Mouse (Mus musculus): ENCODE measurements around the gene Pbld2. TPM values are rescaled to one million over a fixed set of nuclear protein-coding genes. Genes with fewer than 3 reads are reported as not detected.

Gene Pbld2
- 1 to 10 TPM; 2.2 to 2.3 TPM for total RNA-seq (2021)

DNA sequence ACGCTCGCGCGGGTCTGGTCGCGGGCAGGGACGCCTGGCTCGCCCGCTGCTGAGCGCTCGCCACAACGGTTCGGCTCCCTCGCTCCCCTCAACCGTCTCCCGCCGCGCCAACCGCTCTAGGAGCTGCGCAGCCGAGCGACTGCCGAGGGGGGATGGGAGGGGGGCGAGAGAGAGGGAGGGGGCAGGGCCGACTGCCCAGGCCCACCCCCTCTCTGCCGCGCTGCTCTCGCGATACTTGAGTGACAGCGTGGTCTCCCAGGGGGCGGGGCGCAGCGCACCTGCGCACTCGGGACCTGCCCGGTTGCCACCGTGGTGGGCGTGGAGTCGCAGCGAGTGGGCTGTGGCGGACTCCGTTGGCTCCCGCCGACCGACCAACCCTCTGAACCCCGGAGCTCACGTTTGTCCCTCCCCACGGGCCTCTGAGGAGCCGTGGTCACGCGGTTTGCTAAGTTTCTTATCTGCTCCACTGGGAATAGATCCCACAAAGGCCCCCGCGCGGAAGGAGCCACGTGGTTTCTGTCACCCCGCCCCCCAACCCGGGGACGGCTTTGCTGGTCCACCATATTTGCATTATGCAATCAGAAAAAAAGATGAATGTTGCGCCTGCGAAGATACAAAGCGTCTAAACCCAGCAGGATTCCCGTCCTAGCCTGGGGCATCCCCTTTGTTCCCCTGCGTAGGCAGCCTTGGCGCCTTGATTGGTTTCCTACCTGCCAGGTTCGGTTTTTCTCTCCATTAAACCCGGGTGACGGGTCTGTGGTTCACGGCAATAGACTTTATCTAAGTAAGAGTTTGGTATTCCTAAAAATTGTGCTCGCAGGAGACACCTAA lies at the start of gene Pbld2, which contains the start of gene Hnrnph3:
Gene Pbld2 (plus strand): TSS at position 567 of the 831 bp plus-strand sequence.
Gene Hnrnph3 (minus strand): TSS at position 469 of the 831 bp plus-strand sequence.
- DNase-seq (ENCODE audit: extremely low spot score in 1 of 2, low spot score in 2 of 2), result peak; percentile 97 to 99
- intact Hi-C loops (cut with DNase I), result loop anchor here (1.0 to 10.0 kb wide), 3 partner anchors 43 to 91 kb away; partner anchors contain the start of gene Rufy2

GRCm38 (mm10) chr10:62979667-62980038 lies 44.5 kb upstream of the Pbld2 start:
- intact Hi-C loops (cut with DNase I), result loop anchor here (1.0 kb wide), 1 partner anchor 45 kb away; the partner anchor contains the start of genes Hnrnph3 and Pbld2
- no peak for DNase-seq (ENCODE audit: extremely low spot score in 1 of 2, low spot score in 2 of 2)

GRCm38 (mm10) chr10:62980039-62980954 lies 43.8 kb upstream of the Pbld2 start, which contains the start of gene Rufy2:
Gene Rufy2, plus strand, starts transcription at chr10:62980223.
- peak; percentile 89 to 94 for DNase-seq (ENCODE audit: extremely low spot score in 1 of 2, low spot score in 2 of 2)
- intact Hi-C loops (cut with DNase I), result loop anchor here (1.0 kb wide), 1 partner anchor 44 kb away; the partner anchor contains the start of genes Hnrnph3 and Pbld2

- intact Hi-C loops (cut with DNase I), result no loop called here
Measured at GRCm38 (mm10) chr10:62984072-62984471, 40.0 kb upstream of the Pbld2 start.

DNA sequence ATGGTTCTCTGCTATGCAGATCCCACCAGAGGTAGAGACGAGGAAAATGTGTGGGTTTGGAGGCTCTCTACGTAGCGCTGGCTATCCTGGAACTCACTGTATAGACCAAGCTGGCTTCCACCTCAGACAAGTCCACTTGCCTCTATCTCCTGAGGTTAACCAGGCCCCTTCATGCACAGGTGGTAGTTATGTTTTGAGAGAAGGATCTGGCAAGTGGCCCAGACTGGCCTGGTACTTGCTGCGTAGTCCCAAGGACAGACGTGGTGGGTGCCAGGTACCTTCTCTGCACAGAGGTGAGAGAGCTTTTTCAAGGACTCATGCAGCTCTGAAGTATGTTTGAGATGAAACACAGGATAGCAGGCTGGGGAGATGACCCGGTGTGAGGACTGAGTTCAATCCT lies 39.6 kb upstream of the Pbld2 start:
- no peak for DNase-seq (ENCODE audit: extremely low spot score in 1 of 2, low spot score in 2 of 2)
- intact Hi-C loops (cut with DNase I), result no loop called here

More at GRCm38 (mm10) chr10:62984072-62984471, 40.0 kb upstream of the Pbld2 start:
- DNase-seq (ENCODE audit: extremely low spot score in 1 of 2, low spot score in 2 of 2), result no peak

GRCm38 (mm10) chr10:62987341-62987740 lies 36.8 kb upstream of the Pbld2 start:
- no peak for DNase-seq (ENCODE audit: extremely low spot score in 1 of 2, low spot score in 2 of 2)
- intact Hi-C loops (cut with DNase I), result no loop called here

GRCm38 (mm10) chr10:62990636-62991035 lies 33.5 kb upstream of the Pbld2 start:
- intact Hi-C loops (cut with DNase I), result no loop called here
- DNase-seq (ENCODE audit: extremely low spot score in 1 of 2, low spot score in 2 of 2), result no peak

DNA sequence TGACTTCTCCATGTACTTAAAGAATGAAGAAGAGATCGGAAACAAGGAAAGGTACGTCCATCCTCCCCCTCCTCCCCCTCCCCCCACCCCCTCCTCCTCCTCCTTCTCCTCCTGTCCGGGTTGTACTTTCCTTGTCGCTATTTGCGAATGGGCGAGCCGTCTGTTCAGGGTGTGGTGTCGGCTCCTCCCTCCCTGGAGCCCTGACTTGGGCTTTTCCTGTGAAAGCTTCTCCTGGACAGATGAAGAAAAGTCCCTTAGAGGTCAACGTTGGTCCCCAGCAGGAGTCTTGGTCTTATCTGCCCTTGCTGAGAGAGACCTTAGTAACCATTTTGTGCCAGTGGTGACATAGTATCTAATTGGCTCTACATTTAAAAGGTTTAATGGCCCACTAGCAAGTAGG lies 30.1 kb upstream of the Pbld2 start:
- DNase-seq (ENCODE audit: extremely low spot score in 1 of 2, low spot score in 2 of 2), result no peak
- intact Hi-C loops (cut with DNase I), result no loop called here

DNA sequence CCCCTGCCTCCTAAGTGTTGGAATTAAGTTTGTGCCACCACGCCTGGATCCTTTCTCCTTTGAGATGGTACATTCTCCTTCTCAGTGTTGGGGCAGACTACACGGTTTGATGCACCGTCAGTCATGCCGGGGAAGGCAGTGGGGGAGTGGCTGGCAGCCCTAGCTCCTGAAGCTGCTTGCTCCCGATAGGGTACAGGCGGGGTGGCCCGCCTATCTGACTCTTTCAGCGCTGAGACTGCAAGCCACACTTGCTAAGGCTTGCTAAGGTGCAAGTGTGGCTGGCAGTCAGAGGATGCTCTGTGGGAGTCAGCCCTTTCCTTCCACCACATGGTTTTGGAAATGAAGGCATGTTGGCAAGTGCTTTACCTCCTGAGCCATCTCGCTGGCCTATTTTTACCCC lies 23.5 kb upstream of the Pbld2 start:
- peak in 1 of 2 experiments; percentile 17 for DNase-seq (ENCODE audit: extremely low spot score in 1 of 2, low spot score in 2 of 2)
- intact Hi-C loops (cut with DNase I), result loop anchor here (10.0 kb wide), 1 partner anchor 324 kb away; no protein-coding TSS in a partner anchor

- intact Hi-C loops (cut with DNase I), result loop anchor here (10.0 kb wide), 1 partner anchor 322 kb away; no protein-coding TSS in a partner anchor
- DNase-seq (ENCODE audit: extremely low spot score in 1 of 2, low spot score in 2 of 2), result peak in 1 of 2 experiments; percentile 2
Measured at GRCm38 (mm10) chr10:63003252-63003651, 20.9 kb upstream of the Pbld2 start.

DNA sequence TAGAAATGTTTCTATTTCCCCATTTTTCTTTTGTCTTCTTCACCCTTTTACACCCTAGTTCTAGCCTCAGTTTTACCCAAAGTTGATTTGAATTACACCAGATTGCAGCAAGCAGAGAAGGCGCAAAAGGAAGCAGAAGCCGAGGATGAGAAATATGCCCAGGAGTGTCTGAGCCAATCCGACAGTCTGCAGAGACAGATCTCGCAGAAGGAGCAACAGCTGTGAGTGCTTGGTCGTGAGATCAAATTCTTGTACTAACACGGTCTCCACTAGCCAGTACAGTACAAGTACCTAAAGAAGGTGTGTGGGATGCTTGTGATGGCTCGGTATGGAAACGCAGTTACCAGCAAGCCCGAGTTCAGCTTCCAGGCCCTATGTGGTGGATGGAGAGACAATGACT lies 19.6 kb upstream of the Pbld2 start:
- DNase-seq (ENCODE audit: extremely low spot score in 1 of 2, low spot score in 2 of 2), result peak in 1 of 2 experiments; percentile 8
- intact Hi-C loops (cut with DNase I), result loop anchor here (10.0 kb wide), 1 partner anchor 320 kb away; no protein-coding TSS in a partner anchor

- intact Hi-C loops (cut with DNase I), result loop anchor here (10.0 kb wide), 1 partner anchor 317 kb away; no protein-coding TSS in a partner anchor
- peak in 1 of 2 experiments; percentile 4 for DNase-seq (ENCODE audit: extremely low spot score in 1 of 2, low spot score in 2 of 2)
Measured at GRCm38 (mm10) chr10:63008193-63008592, 15.9 kb upstream of the Pbld2 start.

- no peak for DNase-seq (ENCODE audit: extremely low spot score in 1 of 2, low spot score in 2 of 2)
- intact Hi-C loops (cut with DNase I), result no loop called here
Measured at GRCm38 (mm10) chr10:63010268-63010667, 13.8 kb upstream of the Pbld2 start.

DNA sequence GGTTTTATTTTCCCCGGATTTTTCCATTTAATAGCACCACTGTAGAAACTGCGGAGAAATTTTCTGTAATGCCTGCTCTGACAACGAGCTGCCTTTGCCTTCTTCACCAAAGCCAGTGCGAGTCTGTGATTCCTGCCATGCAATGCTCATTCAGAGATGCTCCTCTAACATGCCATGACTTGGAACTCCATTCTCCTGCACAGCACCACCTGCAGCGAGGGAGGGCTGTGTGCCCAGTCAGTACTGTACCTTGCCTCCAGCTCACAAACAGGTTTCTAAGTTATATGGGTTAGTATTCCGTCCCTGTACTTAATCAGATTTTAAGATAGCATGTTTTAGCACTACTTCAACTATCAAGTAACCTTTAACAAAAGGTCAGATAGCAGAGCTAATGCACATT lies 12.6 kb upstream of the Pbld2 start:
- intact Hi-C loops (cut with DNase I), result no loop called here

DNA sequence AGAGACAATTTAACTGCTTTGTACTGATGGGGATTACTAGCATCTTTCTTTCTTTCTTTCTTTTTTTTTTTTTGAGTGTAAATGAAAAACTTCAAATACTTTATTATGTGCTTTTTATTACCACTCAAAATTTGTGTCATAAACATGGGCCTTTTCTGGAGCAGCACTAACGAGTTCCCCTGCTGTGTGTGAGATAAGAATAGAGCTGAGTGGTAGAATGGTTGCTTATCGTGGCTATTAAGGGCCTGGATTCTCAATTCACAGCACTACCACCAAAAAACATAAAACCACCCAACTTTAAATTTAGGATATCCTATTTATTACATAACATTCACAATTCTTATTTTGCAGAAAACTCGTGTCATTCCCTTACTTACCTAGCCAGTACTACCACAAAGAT lies 10.6 kb upstream of the Pbld2 start:
- DNase-seq (ENCODE audit: extremely low spot score in 1 of 2, low spot score in 2 of 2), result no peak

More for the DNA sequence above, 12.6 kb upstream of the Pbld2 start:
- no peak for DNase-seq (ENCODE audit: extremely low spot score in 1 of 2, low spot score in 2 of 2)

DNA sequence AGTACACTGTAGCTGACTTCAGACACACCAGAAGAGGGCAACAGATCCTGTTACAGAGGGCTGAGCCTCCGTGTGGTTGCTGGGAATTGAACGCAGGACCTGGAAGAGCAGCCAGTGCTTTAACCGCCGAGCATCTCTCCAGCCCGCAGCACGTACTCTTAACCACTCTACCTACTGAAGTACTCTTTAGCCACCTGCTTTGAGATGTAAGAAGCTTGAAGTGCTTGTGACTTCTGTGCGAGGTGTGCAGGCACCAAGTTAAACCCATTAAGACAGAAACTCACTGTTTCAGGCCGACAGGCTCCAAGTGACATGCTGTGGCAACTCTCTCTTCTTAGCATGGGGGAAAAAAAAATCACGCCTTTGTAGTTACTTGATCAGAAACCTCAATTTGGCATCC lies 9.9 kb upstream of the Pbld2 start:
- intact Hi-C loops (cut with DNase I), result no loop called here
- DNase-seq (ENCODE audit: extremely low spot score in 1 of 2, low spot score in 2 of 2), result no peak

More for the DNA sequence above, 10.6 kb upstream of the Pbld2 start:
- intact Hi-C loops (cut with DNase I), result no loop called here

DNA sequence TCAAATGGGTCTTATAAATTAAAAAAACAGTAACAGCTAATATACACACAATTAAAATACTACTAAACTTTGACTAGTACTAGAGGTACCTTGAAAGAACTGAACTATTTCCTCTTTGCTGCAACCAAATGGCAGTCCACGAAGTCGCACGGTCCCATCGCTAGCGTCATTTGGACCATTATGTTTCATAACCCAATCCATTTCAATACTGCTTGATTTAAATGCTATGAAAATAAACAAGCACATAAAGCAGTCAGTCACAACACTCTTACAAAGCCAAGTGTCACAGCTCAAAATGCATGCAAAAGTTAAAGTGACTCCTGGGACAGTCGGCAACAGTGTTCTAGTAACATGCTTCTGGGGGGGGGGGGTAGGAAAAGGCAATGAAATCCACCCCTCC lies 4.8 kb upstream of the Pbld2 start:
- intact Hi-C loops (cut with DNase I), result no loop called here
- DNase-seq (ENCODE audit: extremely low spot score in 1 of 2, low spot score in 2 of 2), result no peak

GRCm38 (mm10) chr10:63021702-63022101 lies 2.4 kb upstream of the Pbld2 start:
- intact Hi-C loops (cut with DNase I), result loop anchor here (5.0 to 10.0 kb wide), 2 partner anchors 46 to 93 kb away; no protein-coding TSS in a partner anchor

More at GRCm38 (mm10) chr10:63021702-63022101, 2.4 kb upstream of the Pbld2 start:
- no peak for DNase-seq (ENCODE audit: extremely low spot score in 1 of 2, low spot score in 2 of 2)
